Mouse (Mus musculus) heart, adult 2 months (tissue): Measurements from ENCODE around the gene Tex101. TPM values are rescaled to one million over a fixed set of nuclear protein-coding genes. Genes with fewer than 3 reads are reported as not detected.

Experiments used
- DNase-seq, 2 experiments: peaks; one replicate each; pipeline ENCODE4 v3.0.0; 2021
- H3K27ac ChIP-seq: fragments of 200-600 bp; 2 replicates; pipeline ENCODE4 v1.8.1; 2022
- H3K27me3 ChIP-seq: fragments of 200-500 bp; 2 replicates; pipeline ENCODE4 v1.6.1; 2012; ENCODE audit warnings: mild to moderate bottlenecking, low read length, inconsistent platforms, mixed read lengths; ENCODE audit not compliant: control insufficient read depth, insufficient read depth
- H3K36me3 ChIP-seq: fragments of 200-500 bp; 2 replicates; pipeline ENCODE4 v1.6.1; 2012; ENCODE audit warnings: low read length, inconsistent platforms; ENCODE audit not compliant: control insufficient read depth, insufficient read depth
- H3K4me1 ChIP-seq: fragments of 200-500 bp; 2 replicates; pipeline ENCODE4 v1.6.1; 2011; ENCODE audit warnings: low read length; ENCODE audit not compliant: control insufficient read depth, insufficient read depth
- H3K4me3 ChIP-seq: fragments of 200-600 bp; 2 replicates; pipeline ENCODE4 v1.8.1; 2022
- H3K79me2 ChIP-seq: fragments of 200-500 bp; replicated peaks from 2 replicates; pipeline ENCODE4 v1.6.1; 2012; ENCODE audit warnings: mild to moderate bottlenecking, inconsistent platforms, low read length, moderate library complexity, mixed read lengths; ENCODE audit not compliant: control insufficient read depth, insufficient read depth
- H3K9ac ChIP-seq: fragments of 200-500 bp; 2 replicates; pipeline ENCODE4 v1.6.1; 2012; ENCODE audit warnings: low read depth, mild to moderate bottlenecking, control low read depth, inconsistent platforms, low read length, mixed read lengths
- CTCF ChIP-seq: fragments of 200-600 bp; IDR thresholded peaks from 2 replicates; pipeline ENCODE4 v1.8.1; 2022; ENCODE audit warnings: antibody characterized with exemption, mild to moderate bottlenecking, moderate library complexity
- EP300 ChIP-seq: fragments of 200-500 bp; IDR thresholded peaks from 2 replicates; pipeline ENCODE4 v1.6.1; 2011; ENCODE audit warnings: low read depth, low read length, control low read depth; ENCODE audit not compliant: insufficient read depth
- POLR2A ChIP-seq: fragments of 200-500 bp; IDR thresholded peaks from 2 replicates; pipeline ENCODE4 v1.6.1; 2011; ENCODE audit warnings: mild to moderate bottlenecking, low read depth, low read length, control low read depth; ENCODE audit not compliant: insufficient read depth
- WGBS: fragments of 180-500 bp; shearing (Covaris S2); methylation state at CpG from one replicate; pipeline ENCODE4 v1.1.7; 2018; 5-methylcytosine and 5-hydroxymethylcytosine counted together
- intact Hi-C: fragments of 180-260 bp; cut with DNase I; formaldehyde crosslinking; loops from one replicate; pipeline ENCODE4 v1.15.1; 2025
- polyA plus RNA-seq: library from polyadenylated mRNA; depleted of rRNA; stranded (reverse); fragments of >200 nt; gene quantifications from 2 replicates; pipeline ENCODE4 v1.2.3, GENCODE M21; 2012
- total RNA-seq, 2 experiments: library from RNA; stranded (reverse); gene quantifications; 2 replicates each; pipeline ENCODE4 v1.2.3; 2021

The Tex101 gene
- total and polyA plus RNA-seq, 3 experiments = 0.27 TPM; not detected in 2

- Histone ChIP-seq H3K79me2 (no peaks in the 10 kb centered on the region), H3K27ac (no peak overlapping the region), H3K9ac (no peak overlapping the region), H3K36me3 (no peaks in the 10 kb centered on the region), H3K27me3 (peaks cover 17% of the 10 kb centered on the region), H3K4me3 (no peak overlapping the region), H3K4me1 (no peaks in the 10 kb centered on the region; the same call in 1 of the 2 replicates)
- intact Hi-C loops = no loop called here
- 65% methylated on average over 13 of the region's 13 CpGs for WGBS
- no peak for DNase-seq
- TF ChIP-seq POLR2A (no peak), EP300 (no peak), CTCF (no peak)
Measured at GRCm38 (mm10) chr7:24640450-24640849, 36.0 kb downstream of the Tex101 start.

GRCm38 (mm10) chr7:24638026-24638856, 38.2 kb downstream of the Tex101 start:
- Histone ChIP-seq H3K4me3 (0 out of 2 replicates have a peak overlapping the region, but pooled peaks have one; percentile 22), H3K27ac (no peak overlapping the region), H3K4me1 (no peaks in the 10 kb centered on the region; the same call in 1 of the 2 replicates), H3K36me3 (no peaks in the 10 kb centered on the region), H3K79me2 (no peaks in the 10 kb centered on the region), H3K27me3 (peaks cover 17% of the 10 kb centered on the region), H3K9ac (no peak overlapping the region)
- intact Hi-C loops = no loop called here
- TF ChIP-seq EP300 (no peak), POLR2A (no peak), CTCF (no peak)
- 3% methylated on average over 35 of the region's 35 CpGs for whole genome bisulfite sequencing
- peak in 1 of 2 experiments; percentile 31 for DNase-seq

DNA sequence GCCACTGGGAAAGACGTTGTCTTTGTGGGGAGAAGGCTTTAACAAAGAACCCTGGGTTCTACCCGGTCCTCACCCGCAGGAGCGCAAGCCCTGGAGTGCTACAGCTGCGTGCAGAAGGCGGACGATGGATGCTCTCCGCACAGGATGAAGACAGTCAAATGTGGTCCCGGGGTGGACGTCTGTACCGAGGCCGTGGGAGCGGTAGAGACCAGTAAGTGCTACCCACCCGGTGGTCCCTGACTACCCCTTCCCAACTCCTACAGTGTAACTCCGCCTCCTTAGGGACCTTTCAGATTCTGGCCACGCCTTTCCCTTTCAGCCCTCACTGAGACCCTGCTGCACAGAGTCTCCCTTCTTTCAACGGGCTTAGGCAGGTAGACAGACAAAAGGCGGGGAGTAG, 39.4 kb downstream of the Tex101 start:
- WGBS = 6% methylated on average over 18 of the region's 18 CpGs
- Histone ChIP-seq H3K27me3 (peaks cover 17% of the 10 kb centered on the region), H3K79me2 (no peaks in the 10 kb centered on the region), H3K4me3 (no peak overlapping the region), H3K9ac (no peak overlapping the region), H3K36me3 (no peaks in the 10 kb centered on the region), H3K27ac (no peak overlapping the region), H3K4me1 (no peaks in the 10 kb centered on the region; the same call in 1 of the 2 replicates)
- intact Hi-C loops = no loop called here
- DNase-seq = no peak
- TF ChIP-seq CTCF (no peak), EP300 (no peak), POLR2A (no peak)

DNA sequence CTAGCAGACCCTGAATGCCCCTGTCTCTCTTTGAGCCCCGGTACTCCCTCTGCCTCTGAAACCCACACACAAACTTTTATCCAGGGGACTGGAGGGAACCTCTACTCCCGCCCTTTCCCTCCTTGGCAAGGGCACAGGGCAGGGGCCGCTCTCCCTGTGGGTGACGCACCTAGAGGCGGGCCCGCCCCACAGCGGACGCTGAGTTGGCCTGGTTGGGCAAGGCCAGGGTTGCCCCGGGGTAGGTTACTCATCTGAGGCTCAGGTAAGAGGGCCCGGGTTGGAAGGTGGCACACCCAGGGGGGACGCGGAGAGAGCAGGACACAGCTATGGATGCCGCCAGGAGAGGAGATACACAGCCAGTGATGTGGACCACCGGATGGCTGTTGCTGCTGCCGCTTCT, 40.2 kb downstream of the Tex101 start, which contains the start of gene Lypd3:
Gene Lypd3, plus strand, starts transcription at position 287 of the 400 bp plus-strand sequence.
- H3K36me3 ChIP-seq = no peaks in the 10 kb centered on the region
- no peak for DNase-seq
- no peak within 1 kb of the TSS for H3K9ac ChIP-seq
- 21% methylated on average over 15 of the region's 15 CpGs for WGBS
- no peaks in the 10 kb centered on the region; the same call in 1 of the 2 replicates for H3K4me1 ChIP-seq
- no peak for TF ChIP-seq POLR2A
- TF ChIP-seq EP300 = no peak
- no peak for TF ChIP-seq CTCF
- H3K79me2 ChIP-seq = no peaks in the 10 kb centered on the region
- intact Hi-C loops = no loop called here
- peaks cover 17% of the 10 kb centered on the region for H3K27me3 ChIP-seq
- no peak within 1 kb of the TSS for H3K27ac ChIP-seq
- no peak within 1 kb of the TSS for H3K4me3 ChIP-seq

DNA sequence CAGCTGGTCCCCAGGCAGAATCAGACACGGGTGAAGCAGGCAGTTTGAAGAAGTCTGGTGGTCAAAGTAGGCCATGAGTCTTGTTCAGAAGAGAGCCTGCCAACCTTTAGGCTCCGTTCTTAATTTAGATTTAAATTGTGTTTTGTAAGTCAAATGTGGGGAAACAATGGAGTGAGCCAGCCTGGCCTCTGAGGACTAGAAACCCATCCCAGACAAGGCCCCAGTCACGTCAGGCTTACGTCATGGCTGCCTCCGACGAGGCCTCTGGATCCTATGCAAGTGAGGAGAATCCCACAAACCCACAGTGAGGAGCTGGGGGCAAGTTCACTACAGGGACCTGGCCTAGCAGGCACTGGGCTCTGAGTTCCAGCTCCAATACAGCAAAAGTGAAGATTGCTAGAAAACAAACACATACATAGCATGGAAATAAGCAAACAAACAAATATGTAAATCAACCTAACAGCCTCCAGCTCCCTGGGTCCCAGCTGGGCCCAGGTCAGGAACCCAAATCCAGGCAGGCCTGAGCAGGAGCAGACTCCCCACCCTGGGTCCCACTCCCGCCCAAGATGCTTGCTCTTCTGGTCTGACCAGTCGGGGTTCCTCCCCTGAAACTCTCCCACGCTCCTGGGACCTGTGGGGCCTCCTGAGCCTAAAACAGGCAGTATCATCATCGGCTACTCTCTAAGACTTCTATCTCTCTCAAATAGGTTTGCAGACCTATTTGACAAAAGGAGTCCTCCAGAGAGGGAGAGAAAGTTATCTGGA, 46.2 kb downstream of the Tex101 start:
- Histone ChIP-seq H3K36me3 (no peaks in the 10 kb centered on the region), H3K79me2 (no peaks in the 10 kb centered on the region), H3K4me3 (no peak overlapping the region), H3K9ac (no peak overlapping the region), H3K4me1 (peaks cover 2% of the 10 kb centered on the region), H3K27ac (no peak overlapping the region), H3K27me3 (no peaks in the 10 kb centered on the region)
- no peak for TF ChIP-seq EP300
- TF ChIP-seq POLR2A = no peak
- no peak for TF ChIP-seq CTCF
- WGBS = 88% methylated on average over 10 of the region's 10 CpGs
- intact Hi-C loops = loop anchor here (2.0 kb wide), 1 partner anchor 19 kb away; the partner anchor contains the start of gene Phldb3
- DNase-seq = no peak
